8 mouse cellular contexts compared by ENCODE assay signal in genomic region chr17:71474128-71474527, GRCm38 (mm10). TPM values are rescaled to one million over a fixed set of nuclear protein-coding genes. Genes with fewer than 3 reads are reported as not detected.
A peak's percentile ranks its signal among the peaks of the same experiment; 100 is the strongest.
DNase-seq lines count a peak whose midpoint lies in the region; ATAC-seq and TF ChIP-seq lines count a peak whose summit lies in the region.

No protein-coding gene starts in this region.

- peak; percentile 23 for DNase-seq in lung, embryonic 14.5 days
- no peak for DNase-seq in lung, postnatal 4 days
- peak; percentile 25 for DNase-seq in hindbrain, embryonic 11.5 days (ENCODE audit: low spot score)
- no peak for DNase-seq in adipocyte (ENCODE audit: low spot score)
- DNase-seq in layer of hippocampus, adult 18-20 months (ENCODE audit: low spot score in 2 of 2) = no peak
- DNase-seq in ovary, adult 18-20 months (ENCODE audit: low spot score) = no peak

- H3K36me3 ChIP-seq in lung, embryonic 14.5 days (ENCODE audit: insufficient read depth) = no peaks in the 10 kb centered on the region
- H3K36me3 ChIP-seq in hindbrain, embryonic 11.5 days (ENCODE audit: control insufficient read depth, insufficient read depth, low read length) = no peaks in the 10 kb centered on the region
- no peaks in the 10 kb centered on the region for H3K36me3 ChIP-seq in midbrain, embryonic 15.5 days (replicated peaks)

- H3K4me1 ChIP-seq in lung, embryonic 14.5 days (ENCODE audit: insufficient read depth) = peaks cover 9% of the 10 kb centered on the region
- H3K4me1 ChIP-seq in brown adipose tissue, adult 24 weeks (ENCODE audit: control insufficient read depth, insufficient read depth, insufficient read length, low read length) = peaks cover 4% of the 10 kb centered on the region
- 0 out of 2 replicates have a peak, but pooled peaks cover 2% of the 10 kb centered on the region for H3K4me1 ChIP-seq in hindbrain, embryonic 11.5 days (replicated peaks; ENCODE audit: control insufficient read depth, insufficient read depth, low read length)
- H3K4me1 ChIP-seq in midbrain, embryonic 15.5 days = peaks cover 27% of the 10 kb centered on the region

- no peak for TF ChIP-seq CTCF in lung, embryonic 14.5 days (IDR thresholded peaks at IDR 0.05; ENCODE audit: low read depth)

- WGBS in lung, embryonic 14.5 days = 10% methylated on average over 8 of the region's 8 CpGs
- 14% methylated on average over 8 of the region's 8 CpGs for WGBS in hindbrain, embryonic 11.5 days
- 15% methylated on average over 8 of the region's 8 CpGs for WGBS in midbrain, embryonic 15.5 days

- no peaks in the 10 kb centered on the region for H3K9me3 ChIP-seq in lung, embryonic 14.5 days (ENCODE audit: low read depth, low read length)
- H3K9me3 ChIP-seq in hindbrain, embryonic 11.5 days (ENCODE audit: control insufficient read depth, low read length) = no peaks in the 10 kb centered on the region
- no peaks in the 10 kb centered on the region for H3K9me3 ChIP-seq in midbrain, embryonic 15.5 days

- peak overlapping the region; percentile 99; the same call in 1 of the 2 replicates for H3K27ac ChIP-seq in lung, embryonic 14.5 days (ENCODE audit: low read depth)
- H3K27ac ChIP-seq in brown adipose tissue, adult 24 weeks (replicated peaks; ENCODE audit: low read depth, low read length) = no peak overlapping the region
- no peak overlapping the region for H3K27ac ChIP-seq in hindbrain, embryonic 11.5 days (ENCODE audit: low read depth, low read length)
- H3K27ac ChIP-seq in midbrain, embryonic 15.5 days = no peak overlapping the region

- peak overlapping the region; percentile 90 for H3K4me3 ChIP-seq in lung, embryonic 14.5 days (ENCODE audit: low read depth, low read length)
- peak overlapping the region; percentile 85 for H3K4me3 ChIP-seq in brown adipose tissue, adult 24 weeks (ENCODE audit: insufficient read depth, low read depth, low read length)
- H3K4me3 ChIP-seq in hindbrain, embryonic 11.5 days (ENCODE audit: low read depth, low read length) = peak overlapping the region; percentile 84
- H3K4me3 ChIP-seq in midbrain, embryonic 15.5 days = peak overlapping the region; percentile 53

- ATAC-seq in lung, embryonic 14.5 days (ENCODE audit: insufficient read depth) = no peak
- ATAC-seq in hindbrain, embryonic 11.5 days (ENCODE audit: low FRiP score) = no peak
- ATAC-seq in midbrain, embryonic 15.5 days (replicated peaks) = no peak

- H3K9ac ChIP-seq in lung, embryonic 14.5 days = peak overlapping the region; percentile 92
- peak overlapping the region; percentile 96 for H3K9ac ChIP-seq in hindbrain, embryonic 11.5 days (ENCODE audit: low read depth, low read length)
- H3K9ac ChIP-seq in midbrain, embryonic 15.5 days = peak overlapping the region; percentile 96

- H3K4me2 ChIP-seq in lung, embryonic 14.5 days = peak overlapping the region; percentile 85
- peak overlapping the region; percentile 56 for H3K4me2 ChIP-seq in hindbrain, embryonic 11.5 days (replicated peaks; ENCODE audit: low read depth, low read length)
- H3K4me2 ChIP-seq in midbrain, embryonic 15.5 days = peak overlapping the region; percentile 77

- H3K27me3 ChIP-seq in lung, embryonic 14.5 days (ENCODE audit: insufficient read depth, low read length) = no peaks in the 10 kb centered on the region
- no peaks in the 10 kb centered on the region for H3K27me3 ChIP-seq in hindbrain, embryonic 11.5 days (ENCODE audit: control insufficient read depth, insufficient read depth, low read length)
- no peaks in the 10 kb centered on the region for H3K27me3 ChIP-seq in midbrain, embryonic 15.5 days (replicated peaks)

RNA-seq across cellular contexts. Expression of gene Smchd1, which starts 1.0 kb away (rescaled TPM):
- polyA plus RNA-seq in lung, embryonic 14.5 days (2014; fragmentation: Nextera tagmentation; extraction: Ambion mirVana) = 96.8 and 103 TPM in 2 replicates
- 7.2 and 11.8 TPM in 2 replicates for polyA plus RNA-seq in brown adipose tissue, adult 24 weeks (2012; ENCODE audit: insufficient read depth, insufficient read length, missing spikeins)
- polyA plus RNA-seq in hindbrain, embryonic 11.5 days (2014; fragmentation: Nextera tagmentation; extraction: Ambion mirVana) = 70.9 and 91.1 TPM in 2 replicates
- polyA plus RNA-seq in midbrain, embryonic 15.5 days (2015; fragmentation: Nextera tagmentation; extraction: Ambion mirVana) = 48.1 and 51.8 TPM in 2 replicates
- 10 to 100 TPM; 31.5 to 33.8 TPM for total RNA-seq in layer of hippocampus, adult 18-20 months (2021)

RNA-seq across cellular contexts. Expression of gene Gm4707, which starts 14.4 kb away (rescaled TPM):
- polyA plus RNA-seq in lung, embryonic 14.5 days (2014; fragmentation: Nextera tagmentation; extraction: Ambion mirVana) = 3.9 and 6.0 TPM in 2 replicates
- polyA plus RNA-seq in brown adipose tissue, adult 24 weeks (2012; ENCODE audit: insufficient read depth, insufficient read length, missing spikeins) = 3.1 and 3.3 TPM in 2 replicates
- 2.0 and 3.5 TPM in 2 replicates for polyA plus RNA-seq in hindbrain, embryonic 11.5 days (2014; fragmentation: Nextera tagmentation; extraction: Ambion mirVana)
- 2.8 and 3.2 TPM in 2 replicates for polyA plus RNA-seq in midbrain, embryonic 15.5 days (2015; fragmentation: Nextera tagmentation; extraction: Ambion mirVana)
- 1 to 10 TPM in 1 of 2 experiments, under 1 TPM in 1; 0.89 to 1.3 TPM for total RNA-seq in layer of hippocampus, adult 18-20 months (2021)

RNA-seq across cellular contexts. Expression of gene Ndc80, which starts 52.5 kb away (rescaled TPM):
- polyA plus RNA-seq in lung, embryonic 14.5 days (2014; fragmentation: Nextera tagmentation; extraction: Ambion mirVana) = 56.9 and 59.2 TPM in 2 replicates
- polyA plus RNA-seq in brown adipose tissue, adult 24 weeks (2012; ENCODE audit: insufficient read depth, insufficient read length, missing spikeins) = not detected in 2 replicates
- 50.8 and 54.8 TPM in 2 replicates for polyA plus RNA-seq in hindbrain, embryonic 11.5 days (2014; fragmentation: Nextera tagmentation; extraction: Ambion mirVana)
- 5.1 and 6.6 TPM in 2 replicates for polyA plus RNA-seq in midbrain, embryonic 15.5 days (2015; fragmentation: Nextera tagmentation; extraction: Ambion mirVana)
- total RNA-seq in layer of hippocampus, adult 18-20 months (2021) = under 1 TPM; 0.25 to 0.43 TPM

Comparison
In these comparisons a context has a peak if more than half of its experiments do, and no peak if none do; other contexts are left out.
1. DNase-seq: peak in lung, embryonic 14.5 days (single experiment) and hindbrain, embryonic 11.5 days (single experiment); none in lung, postnatal 4 days (0 of 2), adipocyte (single experiment), layer of hippocampus, adult 18-20 months (0 of 2) and ovary, adult 18-20 months (single experiment).
2. Peak in every context shown above with its lines, with median percentiles within 50 percentile points of each other: H3K4me2 ChIP-seq, H3K4me3 ChIP-seq and H3K9ac ChIP-seq.